In the genomic region with DNA sequence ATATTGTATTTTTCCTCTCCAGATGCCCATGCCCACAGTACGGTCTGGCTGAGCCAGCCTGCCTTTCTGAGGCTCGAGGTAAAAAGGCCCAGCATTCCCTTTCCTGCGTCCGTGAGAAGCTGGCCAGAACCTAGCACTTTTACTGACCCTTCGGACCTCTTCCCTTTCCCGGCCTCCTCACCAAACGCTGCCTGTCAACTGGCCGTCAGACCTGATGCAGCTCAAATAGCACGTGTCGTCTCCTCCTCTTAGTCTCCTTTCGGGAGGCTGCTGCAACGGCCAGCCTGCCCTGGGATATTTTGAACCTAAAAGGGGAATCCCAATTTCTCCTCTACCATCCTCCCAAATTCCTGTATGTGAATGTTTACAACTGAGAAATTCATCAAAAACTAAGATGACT, we compare ENCODE assay signal across 28 mouse cellular contexts.
"Had no signal": no experiment of that assay in that cellular context is flagged by ENCODE, and none has a peak within 500 bp of the region (broad histone marks: within the 10 kb centered on the region; RNA-seq: fewer than 3 reads in every experiment).

No protein-coding gene starts in this region.

- H3K4me2 ChIP-seq: embryonic facial prominence, embryonic 12.5 days; embryonic facial prominence, embryonic 13.5 days; embryonic facial prominence, embryonic 15.5 days; forebrain, embryonic 12.5 days; forebrain, embryonic 13.5 days; forebrain, embryonic 15.5 days had no signal

- ATAC-seq: forebrain, embryonic 13.5 days; forebrain, embryonic 14.5 days; forebrain, embryonic 15.5 days; forebrain, embryonic 16.5 days; forebrain, postnatal 0 days had no signal

- H3K9me3 ChIP-seq: embryonic facial prominence, embryonic 10.5 days; embryonic facial prominence, embryonic 12.5 days; embryonic facial prominence, embryonic 13.5 days; embryonic facial prominence, embryonic 15.5 days; forebrain, embryonic 10.5 days; forebrain, embryonic 12.5 days; forebrain, embryonic 13.5 days; forebrain, embryonic 15.5 days had no signal

- H3K27me3 ChIP-seq: embryonic facial prominence, embryonic 12.5 days; embryonic facial prominence, embryonic 13.5 days; embryonic facial prominence, embryonic 15.5 days; forebrain, embryonic 12.5 days; forebrain, embryonic 13.5 days; forebrain, embryonic 15.5 days had no signal

- H3K9ac ChIP-seq: embryonic facial prominence, embryonic 12.5 days; embryonic facial prominence, embryonic 13.5 days; embryonic facial prominence, embryonic 15.5 days; forebrain, embryonic 12.5 days; forebrain, embryonic 13.5 days; forebrain, embryonic 15.5 days; forebrain, postnatal 0 days had no signal

- DNase-seq: cerebellum, adult 2 months; cerebellum, adult 8-10 months; cerebellum, adult 9-10 months; cerebellum, adult 9-11 months; cerebellum, postnatal 10 days; cerebellum, postnatal 14 days; cerebellum, postnatal 25 days; cerebellum, postnatal 36 days; embryo, embryonic 11 days; forebrain, postnatal 0 days; gastrocnemius, adult 2 months; gastrocnemius, postnatal 10 days; gastrocnemius, postnatal 14 days; gastrocnemius, postnatal 25 days; gastrocnemius, postnatal 36 days; heart, adult 18-20 months; heart, adult 2 months had no signal

- H3K36me3 ChIP-seq: embryonic facial prominence, embryonic 12.5 days; embryonic facial prominence, embryonic 15.5 days; forebrain, embryonic 15.5 days had no signal

- H3K27ac ChIP-seq: embryonic facial prominence, embryonic 10.5 days; embryonic facial prominence, embryonic 12.5 days; embryonic facial prominence, embryonic 13.5 days; embryonic facial prominence, embryonic 15.5 days; forebrain, embryonic 10.5 days; forebrain, embryonic 12.5 days; forebrain, embryonic 13.5 days; forebrain, embryonic 15.5 days; gastrocnemius, adult 2 months; heart, adult 2 months had no signal

- H3K4me1 ChIP-seq: embryonic facial prominence, embryonic 12.5 days; embryonic facial prominence, embryonic 13.5 days; embryonic facial prominence, embryonic 15.5 days had no signal

- H3K4me3 ChIP-seq: embryonic facial prominence, embryonic 10.5 days; embryonic facial prominence, embryonic 12.5 days; embryonic facial prominence, embryonic 13.5 days; embryonic facial prominence, embryonic 15.5 days; erythroblast, embryonic 14.5 days; forebrain, embryonic 10.5 days; forebrain, embryonic 12.5 days; forebrain, embryonic 13.5 days; forebrain, embryonic 15.5 days; gastrocnemius, adult 2 months; heart, adult 2 months had no signal
